Mouse (Mus musculus) erythroblast, embryonic 14.5 days (primary cell): ENCODE results near the gene Ubr4.

Experiments
- GATA1 ChIP-seq: IDR thresholded peaks from 2 replicates; pipeline ENCODE4 v1.6.1; 2012; ENCODE audit warnings: low read length, inconsistent platforms, mixed read lengths
- TAL1 ChIP-seq: IDR thresholded peaks from 3 replicates; pipeline ENCODE4 v1.6.1; 2012; ENCODE audit warnings: low read length, inconsistent platforms, mixed read lengths

DNA sequence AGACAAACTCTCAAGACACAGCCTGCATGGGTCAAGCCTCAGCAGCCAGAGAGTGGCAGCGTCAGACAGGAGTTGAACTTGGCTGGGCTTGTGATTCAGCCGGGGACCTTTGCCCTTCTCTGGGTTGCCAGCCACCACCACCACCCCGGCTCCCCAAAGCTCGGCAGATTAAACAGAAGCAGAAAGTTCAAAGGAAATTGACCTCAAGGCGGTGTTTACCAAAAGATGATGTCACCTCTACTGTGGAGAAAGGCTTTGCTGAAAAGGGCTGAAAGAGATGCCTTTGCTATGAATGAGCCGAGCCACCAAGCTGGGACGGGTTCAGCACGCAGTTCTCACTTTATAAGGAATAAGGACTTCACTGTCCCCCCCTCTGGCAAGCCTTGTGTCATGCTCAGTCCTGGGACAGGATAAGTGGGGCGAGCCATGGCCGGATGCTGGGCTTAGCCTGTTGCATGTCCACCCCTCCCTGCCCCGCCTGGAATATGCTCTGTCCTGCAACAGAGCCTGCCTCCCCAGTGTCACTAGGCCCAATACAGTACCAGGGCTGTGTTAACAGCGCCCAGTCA is 182.8 kb downstream of the Ubr4 start:
- TF ChIP-seq TAL1 = no peak
- TF ChIP-seq GATA1 = no peak
